Mouse (Mus musculus) left cerebral cortex, postnatal 10 days (tissue): Measurements from ENCODE around the gene Zfp869. TPM values are rescaled to one million over a fixed set of nuclear protein-coding genes. Genes with fewer than 3 reads are reported as not detected.
"Not testable (repeated sequence)": the region's sequence is repeated elsewhere in the genome, so short reads cannot be mapped to it uniquely, and the experiment has no call there.

Experiments
- DNase-seq, 2 experiments: peaks; one replicate each; pipeline ENCODE4 v3.0.0; 2021 to 2022; ENCODE audit warnings: low spot score in 2 of 2, mixed read lengths in 1 of 2; ENCODE audit errors: extremely low spot score in 1 of 2
- intact Hi-C: fragments of 180-260 bp; cut with DNase I; formaldehyde crosslinking; loops from one replicate; pipeline ENCODE4 v1.15.1; 2025
- total RNA-seq, 2 experiments: library from RNA; stranded (reverse); gene quantifications; 2 replicates each; pipeline ENCODE4 v1.2.3; 2021

Gene Zfp869
- 10 to 100 TPM; 16.8 to 17.1 TPM for total RNA-seq

- intact Hi-C loops, DNase-seq: not testable (repeated sequence)
Measured at GRCm38 (mm10) chr8:69710624-69711023, at the start of gene Zfp869. TSS of gene Zfp869 (minus strand) at chr8:69710724.

- DNase-seq = no peak
Measured at GRCm38 (mm10) chr8:69758316-69758715, 47.8 kb upstream of the Zfp869 start.

GRCm38 (mm10) chr8:69752437-69752836 lies 41.9 kb upstream of the Zfp869 start:
- no peak for DNase-seq
- intact Hi-C loops = no loop called here

More at GRCm38 (mm10) chr8:69758316-69758715, 47.8 kb upstream of the Zfp869 start:
- intact Hi-C loops = no loop called here

- intact Hi-C loops = no loop called here
Measured at GRCm38 (mm10) chr8:69749544-69750454, 39.3 kb upstream of the Zfp869 start, which contains the start of gene Zfp963. TSS of gene Zfp963 (minus strand) at chr8:69749970.

GRCm38 (mm10) chr8:69741231-69741630 lies 30.7 kb upstream of the Zfp869 start:
- intact Hi-C loops = no loop called here
- no peak for DNase-seq

More at GRCm38 (mm10) chr8:69749544-69750454, 39.3 kb upstream of the Zfp869 start, which contains the start of gene Zfp963:
- peak; percentile 91 to 95 for DNase-seq

- intact Hi-C loops = no loop called here
- no peak for DNase-seq
Measured at GRCm38 (mm10) chr8:69740763-69741162, 30.2 kb upstream of the Zfp869 start.

- no peak for DNase-seq
- intact Hi-C loops = no loop called here
Measured at GRCm38 (mm10) chr8:69735495-69735894, 25.0 kb upstream of the Zfp869 start.

GRCm38 (mm10) chr8:69717232-69717580 lies 6.7 kb upstream of the Zfp869 start:
- intact Hi-C loops = no loop called here
- DNase-seq = no peak

- DNase-seq = peak; percentile 96 to 99
- intact Hi-C loops = loop anchor here (1.0 kb wide), 1 partner anchor 91 kb away; the partner anchor contains the start of gene Zfp868
Measured at GRCm38 (mm10) chr8:69716403-69717231, 6.1 kb upstream of the Zfp869 start.

GRCm38 (mm10) chr8:69715366-69715765 lies 4.8 kb upstream of the Zfp869 start:
- DNase-seq = no peak
- intact Hi-C loops = no loop called here

- intact Hi-C loops = no loop called here
- no peak for DNase-seq
Measured at GRCm38 (mm10) chr8:69713516-69713915, 3.0 kb upstream of the Zfp869 start.

- no peak for DNase-seq
- intact Hi-C loops = loop anchor here (5.0 kb wide), 1 partner anchor 45 kb away; no protein-coding TSS in a partner anchor
Measured at GRCm38 (mm10) chr8:69701810-69702209, 8.7 kb downstream of the Zfp869 start.

- intact Hi-C loops, DNase-seq: not testable (repeated sequence)
Measured at GRCm38 (mm10) chr8:69665051-69665450, 45.5 kb downstream of the Zfp869 start.

- intact Hi-C loops = no loop called here
- no peak for DNase-seq
Measured at GRCm38 (mm10) chr8:69661294-69661693, 49.2 kb downstream of the Zfp869 start.

Other genes with a start within 250 kb of the Zfp869 start
- gene Gm7697, start 187.7 kb downstream of the Zfp869 start, total RNA-seq = not detected
- gene Zfp868, start 85.2 kb downstream of the Zfp869 start, total RNA-seq = 10 to 100 TPM; 17.3 to 18.6 TPM
- 1 to 10 TPM; 3.1 to 3.5 TPM for gene Zfp964, start 56.2 kb downstream of the Zfp869 start, total RNA-seq
- 1 to 10 TPM; 3.9 to 4.5 TPM for gene Zfp963, start 39.2 kb upstream of the Zfp869 start, total RNA-seq
- 1 to 10 TPM in 1 of 2 experiments, not detected in 1; 2.8 TPM for gene Gm20422, start 64.2 kb upstream of the Zfp869 start, total RNA-seq
- gene Atp13a1, start 80.4 kb upstream of the Zfp869 start, total RNA-seq = 10 to 100 TPM; 44.8 to 48.2 TPM
- 10 to 100 TPM; 30.8 to 31.1 TPM for gene Zfp866, start 80.5 kb upstream of the Zfp869 start, total RNA-seq
- gene Gmip, start 98.0 kb upstream of the Zfp869 start, total RNA-seq = 10 to 100 TPM; 30.6 to 31.6 TPM
- 1 to 10 TPM; 1.9 to 2.2 TPM for gene Lpar2, start 111.7 kb upstream of the Zfp869 start, total RNA-seq
- gene Pbx4, start 121.8 kb upstream of the Zfp869 start, total RNA-seq = 10 to 100 TPM; 20.6 to 25.4 TPM
- gene Cilp2, start 177.0 kb upstream of the Zfp869 start, total RNA-seq = 1 to 10 TPM; 2.5 to 2.6 TPM
- gene Tssk6, start 191.5 kb upstream of the Zfp869 start, total RNA-seq = under 1 TPM; 0.26 to 0.53 TPM
- gene Ndufa13, start 191.8 kb upstream of the Zfp869 start, total RNA-seq = 100 to 1,000 TPM; 111 to 119 TPM
- gene Yjefn3, start 192.0 kb upstream of the Zfp869 start, total RNA-seq = 10 to 100 TPM; 16.9 to 17.5 TPM